Mouse (Mus musculus): ENCODE results near the gene Acod1.

Gene Acod1

GRCm38 (mm10) chr14:103046677-103047076, at the start of gene Acod1:
Gene Acod1, plus strand, starts transcription at chr14:103046977.
- DNase-seq, result no peak

- DNase-seq, result no peak
Observed at GRCm38 (mm10) chr14:103007737-103008136, 39.0 kb upstream of the Acod1 start.

- DNase-seq, result peak; percentile 25
Observed at GRCm38 (mm10) chr14:103011782-103012181, 35.0 kb upstream of the Acod1 start.

GRCm38 (mm10) chr14:103012563-103013150, 34.1 kb upstream of the Acod1 start:
- DNase-seq, result peak; percentile 58

GRCm38 (mm10) chr14:103017009-103017408, 29.8 kb upstream of the Acod1 start:
- no peak for DNase-seq

- DNase-seq, result no peak
Observed at GRCm38 (mm10) chr14:103020046-103020445, 26.7 kb upstream of the Acod1 start.

- DNase-seq, result no peak
Observed at GRCm38 (mm10) chr14:103029203-103029602, 17.6 kb upstream of the Acod1 start.

GRCm38 (mm10) chr14:103033271-103033823, 13.4 kb upstream of the Acod1 start:
- DNase-seq, result peak; percentile 8

GRCm38 (mm10) chr14:103034076-103034475, 12.7 kb upstream of the Acod1 start:
- DNase-seq, result no peak

- no peak for DNase-seq
Observed at GRCm38 (mm10) chr14:103037016-103037415, 9.8 kb upstream of the Acod1 start.

GRCm38 (mm10) chr14:103048292-103049086, 1.7 kb downstream of the Acod1 start:
- DNase-seq, result no peak

GRCm38 (mm10) chr14:103051159-103051769, 4.5 kb downstream of the Acod1 start:
- DNase-seq, result peak; percentile 85

- no peak for DNase-seq
Observed at GRCm38 (mm10) chr14:103054731-103055130, 8.0 kb downstream of the Acod1 start.

GRCm38 (mm10) chr14:103056601-103057000, 9.8 kb downstream of the Acod1 start:
- no peak for DNase-seq

GRCm38 (mm10) chr14:103058998-103059397, 12.2 kb downstream of the Acod1 start:
- no peak for DNase-seq

GRCm38 (mm10) chr14:103059495-103059894, 12.7 kb downstream of the Acod1 start:
- no peak for DNase-seq

GRCm38 (mm10) chr14:103065294-103066167, 18.8 kb downstream of the Acod1 start:
- peak; percentile 89 for DNase-seq

GRCm38 (mm10) chr14:103069465-103069863, 22.7 kb downstream of the Acod1 start:
- no peak for DNase-seq

- peak; percentile 96 for DNase-seq
Observed at GRCm38 (mm10) chr14:103069864-103070611, 23.3 kb downstream of the Acod1 start, which contains the start of gene Cln5. Gene Cln5, plus strand, starts transcription at chr14:103070216.

GRCm38 (mm10) chr14:103070790-103071189, 24.0 kb downstream of the Acod1 start:
- DNase-seq, result no peak

GRCm38 (mm10) chr14:103071471-103071870, 24.7 kb downstream of the Acod1 start:
- DNase-seq, result no peak

GRCm38 (mm10) chr14:103072731-103073130, 26.0 kb downstream of the Acod1 start:
- DNase-seq, result no peak

All from kidney, adult 18-20 months (tissue).